ENCODE assay signal across 8 mouse cellular contexts in the genomic region with DNA sequence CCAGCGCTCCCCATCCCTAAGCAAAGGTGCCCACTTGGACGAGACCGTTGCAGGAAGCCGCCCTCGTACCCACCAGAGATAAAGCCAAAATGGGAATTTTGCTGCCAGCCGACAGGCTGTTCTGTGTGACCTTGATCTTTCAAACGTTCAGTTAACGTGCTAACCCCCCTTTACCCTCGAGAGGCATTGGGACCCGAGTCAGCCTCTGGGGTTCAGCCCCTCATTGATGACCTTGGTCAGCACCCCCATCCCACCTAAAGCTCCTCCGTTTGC. TPM values are rescaled to one million over a fixed set of nuclear protein-coding genes. Genes with fewer than 3 reads are reported as not detected.
DNase-seq lines count a peak whose midpoint lies in the region; ATAC-seq and TF ChIP-seq lines count a peak whose summit lies in the region.

No protein-coding gene starts in this region.

- no peaks in the 10 kb centered on the region for H3K27me3 ChIP-seq in heart, embryonic 13.5 days (replicated peaks)
- peaks cover 5% of the 10 kb centered on the region; the same call in 1 of the 2 replicates for H3K27me3 ChIP-seq in hindbrain, embryonic 10.5 days (ENCODE audit: insufficient read depth, poor library complexity, severe bottlenecking)
- no peaks in the 10 kb centered on the region for H3K27me3 ChIP-seq in midbrain, embryonic 11.5 days (ENCODE audit: control insufficient read depth, insufficient read depth, low read length)

- no peaks in the 10 kb centered on the region for H3K9me3 ChIP-seq in heart, embryonic 13.5 days
- H3K9me3 ChIP-seq in hindbrain, embryonic 10.5 days: no peaks in the 10 kb centered on the region
- no peaks in the 10 kb centered on the region for H3K9me3 ChIP-seq in midbrain, embryonic 11.5 days (ENCODE audit: control insufficient read depth, low read length)

- H3K4me2 ChIP-seq in heart, embryonic 13.5 days: peak overlapping the region; percentile 81
- H3K4me2 ChIP-seq in midbrain, embryonic 11.5 days: peak overlapping the region; percentile 91

- peaks cover 35% of the 10 kb centered on the region for H3K4me1 ChIP-seq in heart, embryonic 13.5 days
- peaks cover 2% of the 10 kb centered on the region; the same call in 1 of the 2 replicates for H3K4me1 ChIP-seq in bone marrow, adult 2 months (ENCODE audit: control insufficient read depth, insufficient read depth, low read length)
- H3K4me1 ChIP-seq in hindbrain, embryonic 10.5 days (replicated peaks): peaks cover 84% of the 10 kb centered on the region
- peaks cover 26% of the 10 kb centered on the region for H3K4me1 ChIP-seq in midbrain, embryonic 11.5 days (ENCODE audit: control insufficient read depth, insufficient read depth, low read length)

- DNase-seq in heart, postnatal 4 days: no peak
- no peak for DNase-seq in hindbrain, embryonic 10.5 days (ENCODE audit: low spot score)
- peak; percentile 89 for DNase-seq in midbrain, embryonic 11.5 days (ENCODE audit: low spot score, missing footprints)
- DNase-seq in cerebellum, postnatal 4 days (ENCODE audit: low spot score in 2 of 2): no peak
- DNase-seq in frontal cortex, postnatal 25 days (ENCODE audit: low spot score in 2 of 2): no peak
- DNase-seq in spleen, postnatal 10 days (ENCODE audit: low spot score in 2 of 2): no peak

- no peak for TF ChIP-seq POLR2A in bone marrow, adult 2 months (IDR thresholded peaks at IDR 0.05; ENCODE audit: borderline replicate concordance, control insufficient read depth, low read depth, low read length)

- no peak for ATAC-seq in heart, embryonic 13.5 days (ENCODE audit: extremely low read depth, insufficient number of reproducible peaks, low FRiP score, low TSS enrichment)
- no peak for ATAC-seq in midbrain, embryonic 11.5 days (ENCODE audit: low FRiP score)

- TF ChIP-seq CTCF in bone marrow, adult 2 months (IDR thresholded peaks at IDR 0.05; ENCODE audit: control insufficient read depth, insufficient read depth, low read length): no peak

- H3K27ac ChIP-seq in heart, embryonic 13.5 days (replicated peaks): peak overlapping the region; percentile 76
- 0 out of 2 replicates have a peak overlapping the region, but pooled peaks have one; percentile 32 for H3K27ac ChIP-seq in bone marrow, adult 2 months (ENCODE audit: control insufficient read depth, insufficient read depth, low read depth, low read length, poor library complexity)
- H3K27ac ChIP-seq in hindbrain, embryonic 10.5 days: peak overlapping the region; percentile 95
- H3K27ac ChIP-seq in midbrain, embryonic 11.5 days (ENCODE audit: low read depth, low read length): no peak overlapping the region

- H3K4me3 ChIP-seq in heart, embryonic 13.5 days: peak overlapping the region; percentile 79
- H3K4me3 ChIP-seq in bone marrow, adult 2 months (replicated peaks; ENCODE audit: control insufficient read depth, low read depth, low read length): peak overlapping the region; percentile 75
- peak overlapping the region; percentile 91 for H3K4me3 ChIP-seq in hindbrain, embryonic 10.5 days
- H3K4me3 ChIP-seq in midbrain, embryonic 11.5 days (ENCODE audit: low read depth, low read length): peak overlapping the region; percentile 79

- WGBS in heart, embryonic 13.5 days: 3% methylated on average over 11 of the region's 11 CpGs
- 4% methylated on average over 11 of the region's 11 CpGs for WGBS in bone marrow, adult 2 months
- 13% methylated on average over 11 of the region's 11 CpGs for WGBS in hindbrain, embryonic 10.5 days
- 11% methylated on average over 11 of the region's 11 CpGs for WGBS in midbrain, embryonic 11.5 days

- peak overlapping the region; percentile 81 for H3K9ac ChIP-seq in heart, embryonic 13.5 days
- H3K9ac ChIP-seq in midbrain, embryonic 11.5 days (ENCODE audit: low read length): peak overlapping the region; percentile 69

- H3K36me3 ChIP-seq in heart, embryonic 13.5 days: no peaks in the 10 kb centered on the region
- peaks cover 6% of the 10 kb centered on the region; the same call in 1 of the 2 replicates for H3K36me3 ChIP-seq in hindbrain, embryonic 10.5 days
- no peaks in the 10 kb centered on the region for H3K36me3 ChIP-seq in midbrain, embryonic 11.5 days (ENCODE audit: control insufficient read depth, insufficient read depth, low read length)

RNA-seq across cellular contexts. Expression of a gene that starts 0.7 kb away (rescaled TPM):
- polyA plus RNA-seq in heart, embryonic 13.5 days (2015; fragmentation: Nextera tagmentation; extraction: Ambion mirVana): 8.3 and 8.7 TPM in 2 replicates
- total RNA-seq in heart, postnatal 4 days (2021): 10 to 100 TPM; 13.8 to 14.8 TPM
- 27.3 and 38.8 TPM in 2 replicates for polyA plus RNA-seq in bone marrow, adult 2 months (2011; ENCODE audit: insufficient read depth, insufficient read length, low replicate concordance, missing spikeins)
- 36.8 and 44.1 TPM in 2 replicates for polyA plus RNA-seq in hindbrain, embryonic 10.5 days (2016; fragmentation: Nextera tagmentation; extraction: Ambion mirVana)
- 16.5 and 19.8 TPM in 2 replicates for polyA plus RNA-seq in midbrain, embryonic 11.5 days (2014; fragmentation: Nextera tagmentation; extraction: Ambion mirVana)
